Mouse (Mus musculus): ENCODE measurements at regions not wholly inside any gene's neighbourhood (a gene's known extent, or its start where the extent isn't known, plus 50 kb on each side); places are given as distances from the start of the nearest gene placed in this dataset.
"Not testable (repeated sequence)": the region's sequence is repeated elsewhere in the genome, so short reads cannot be mapped to it uniquely, and the experiment has no call there.

- DNase-seq (ENCODE audit: low read depth, low spot score): not testable (repeated sequence)
Measured at GRCm38 (mm10) chr13:65375273-65375672, 96.7 kb downstream of the Zfp369 start.

GRCm38 (mm10) chr13:65379411-65379810 is 100.8 kb downstream of the Zfp369 start:
- not testable (repeated sequence) for DNase-seq (ENCODE audit: low read depth, low spot score)

- peak; percentile 97 for DNase-seq (ENCODE audit: low read depth, low spot score)
Measured at GRCm38 (mm10) chr13:65414990-65415389, 97.5 kb upstream of the Gm10139 start.

GRCm38 (mm10) chr13:65420201-65420600 is 92.3 kb upstream of the Gm10139 start:
- DNase-seq (ENCODE audit: low read depth, low spot score): peak; percentile 39
